Mouse (Mus musculus) midbrain, embryonic 16.5 days (tissue): Measurements from ENCODE around the gene Slc3a1. TPM values are rescaled to one million over a fixed set of nuclear protein-coding genes. Genes with fewer than 3 reads are reported as not detected.

Experiments
- ATAC-seq: fragments of 200-750 bp; cut with Nextera tagmentation; 2 replicates; pipeline ENCODE4 v1.8.0; 2017; ENCODE audit warnings: moderate TSS enrichment
- H3K27ac ChIP-seq: fragments of 300-500 bp; sonication (generic); 2 replicates; pipeline ENCODE4 v1.5.1; 2014; ENCODE audit warnings: mild to moderate bottlenecking, low read length, mixed read lengths
- H3K27me3 ChIP-seq: fragments of 300-500 bp; sonication (generic); 2 replicates; pipeline ENCODE4 v1.6.1; 2014; ENCODE audit warnings: low read depth, low read length, mixed read lengths; ENCODE audit not compliant: control insufficient read depth, insufficient read depth
- H3K36me3 ChIP-seq: fragments of 300-500 bp; sonication (generic); 2 replicates; pipeline ENCODE4 v1.6.1; 2014; ENCODE audit warnings: mild to moderate bottlenecking, low read length, moderate library complexity, mixed read lengths; ENCODE audit not compliant: control insufficient read depth, insufficient read depth
- H3K4me1 ChIP-seq: fragments of 300-500 bp; sonication (generic); 2 replicates; pipeline ENCODE4 v1.6.1; 2014; ENCODE audit warnings: mild to moderate bottlenecking, low read length, mixed read lengths; ENCODE audit not compliant: control insufficient read depth, insufficient read depth
- H3K4me2 ChIP-seq: fragments of 300-500 bp; sonication (generic); 2 replicates; pipeline ENCODE4 v1.6.1; 2014; ENCODE audit warnings: mild to moderate bottlenecking, low read length, mixed read lengths
- H3K4me3 ChIP-seq: fragments of 300-500 bp; sonication (generic); 2 replicates; pipeline ENCODE4 v1.5.1; 2014; ENCODE audit warnings: low read depth, mild to moderate bottlenecking, low read length, moderate library complexity, mixed read lengths
- H3K9ac ChIP-seq: fragments of 300-500 bp; sonication (generic); 2 replicates; pipeline ENCODE4 v1.6.1; 2014; ENCODE audit warnings: low read depth, low read length, mixed read lengths
- H3K9me3 ChIP-seq: fragments of 300-500 bp; sonication (generic); replicated peaks from 2 replicates; pipeline ENCODE4 v1.6.1; 2014; ENCODE audit warnings: mild to moderate bottlenecking, low read length, mixed read lengths; ENCODE audit not compliant: control insufficient read depth, poor library complexity, severe bottlenecking
- WGBS: fragments of 180-500 bp; shearing (Covaris S2); extraction: QIAGEN DNeasy Blood & Tissue Kit; methylation state at CpG from one replicate; pipeline ENCODE4 v1.1.7; 2014; 5-methylcytosine and 5-hydroxymethylcytosine counted together
- polyA plus RNA-seq: library from polyadenylated mRNA; unstranded; fragments of >200 nt; fragmentation: Nextera tagmentation; extraction: Ambion mirVana; gene quantifications from 2 replicates; pipeline ENCODE4 v1.2.1, GENCODE M21; 2015

Gene Slc3a1
- polyA plus RNA-seq, 1 experiment from 2014 or later, result 0.20 TPM

- Histone ChIP-seq H3K4me1 (no peaks in the 10 kb centered on the region), H3K36me3 (no peaks in the 10 kb centered on the region), H3K27ac (no peak overlapping the region), H3K9ac (no peak overlapping the region), H3K4me2 (no peak overlapping the region), H3K27me3 (no peaks in the 10 kb centered on the region), H3K4me3 (no peak overlapping the region), H3K9me3 (no peaks in the 10 kb centered on the region)
- WGBS, result 86% methylated on average over 6 of the region's 6 CpGs
- ATAC-seq, result no peak
Measured at GRCm38 (mm10) chr17:85013485-85013884, 14.7 kb upstream of the Slc3a1 start.

- H3K27me3 ChIP-seq, result no peaks in the 10 kb centered on the region
- 92% methylated on average over 3 of the region's 3 CpGs for WGBS
- no peak overlapping the region for H3K9ac ChIP-seq
- no peak overlapping the region for H3K4me3 ChIP-seq
- no peaks in the 10 kb centered on the region for H3K9me3 ChIP-seq
- H3K4me1 ChIP-seq, result no peaks in the 10 kb centered on the region
- H3K27ac ChIP-seq, result no peak overlapping the region
- no peaks in the 10 kb centered on the region for H3K36me3 ChIP-seq
- H3K4me2 ChIP-seq, result no peak overlapping the region
- no peak for ATAC-seq
Measured at GRCm38 (mm10) chr17:85014632-85015031, 13.5 kb upstream of the Slc3a1 start.

- WGBS, result 87% methylated on average over 3 of the region's 3 CpGs
- no peak for ATAC-seq
- Histone ChIP-seq H3K4me2 (no peak overlapping the region), H3K27me3 (no peaks in the 10 kb centered on the region), H3K9me3 (no peaks in the 10 kb centered on the region), H3K4me1 (no peaks in the 10 kb centered on the region), H3K4me3 (no peak overlapping the region), H3K36me3 (no peaks in the 10 kb centered on the region), H3K9ac (no peak overlapping the region), H3K27ac (no peak overlapping the region)
Measured at GRCm38 (mm10) chr17:85018344-85018743, 9.8 kb upstream of the Slc3a1 start.

GRCm38 (mm10) chr17:85018794-85019193, 9.4 kb upstream of the Slc3a1 start:
- ATAC-seq, result no peak
- H3K27ac ChIP-seq, result no peak overlapping the region
- no peak overlapping the region for H3K4me3 ChIP-seq
- 78% methylated on average over 5 of the region's 5 CpGs for WGBS
- H3K4me1 ChIP-seq, result no peaks in the 10 kb centered on the region; the same call in 1 of the 2 replicates
- no peak overlapping the region for H3K4me2 ChIP-seq
- H3K36me3 ChIP-seq, result no peaks in the 10 kb centered on the region
- no peaks in the 10 kb centered on the region for H3K27me3 ChIP-seq
- H3K9ac ChIP-seq, result no peak overlapping the region
- no peaks in the 10 kb centered on the region for H3K9me3 ChIP-seq

GRCm38 (mm10) chr17:85020343-85020742, 7.8 kb upstream of the Slc3a1 start:
- H3K4me1 ChIP-seq, result no peaks in the 10 kb centered on the region; the same call in 1 of the 2 replicates
- WGBS, result 85% methylated on average over 3 of the region's 3 CpGs

GRCm38 (mm10) chr17:85023247-85024167, 4.7 kb upstream of the Slc3a1 start:
- H3K27ac ChIP-seq, result no peak overlapping the region
- no peaks in the 10 kb centered on the region for H3K9me3 ChIP-seq
- no peak overlapping the region for H3K9ac ChIP-seq
- H3K4me1 ChIP-seq, result no peaks in the 10 kb centered on the region; the same call in 1 of the 2 replicates
- no peak overlapping the region for H3K4me2 ChIP-seq
- ATAC-seq, result peak; percentile 48; the same call in 1 of the 2 replicates
- no peak overlapping the region for H3K4me3 ChIP-seq
- WGBS, result 57% methylated on average over 22 of the region's 22 CpGs
- H3K36me3 ChIP-seq, result no peaks in the 10 kb centered on the region
- H3K27me3 ChIP-seq, result no peaks in the 10 kb centered on the region

More at GRCm38 (mm10) chr17:85020343-85020742, 7.8 kb upstream of the Slc3a1 start:
- no peaks in the 10 kb centered on the region for H3K9me3 ChIP-seq
- no peak overlapping the region for H3K4me3 ChIP-seq
- H3K36me3 ChIP-seq, result no peaks in the 10 kb centered on the region
- no peak for ATAC-seq
- no peak overlapping the region for H3K9ac ChIP-seq
- H3K27ac ChIP-seq, result no peak overlapping the region
- H3K27me3 ChIP-seq, result no peaks in the 10 kb centered on the region
- no peak overlapping the region for H3K4me2 ChIP-seq

GRCm38 (mm10) chr17:85024237-85024636, 3.9 kb upstream of the Slc3a1 start:
- no peak for ATAC-seq
- 91% methylated on average over 8 of the region's 8 CpGs for WGBS
- no peak overlapping the region for H3K9ac ChIP-seq
- no peak overlapping the region for H3K4me3 ChIP-seq
- no peaks in the 10 kb centered on the region for H3K9me3 ChIP-seq
- H3K27ac ChIP-seq, result no peak overlapping the region
- no peaks in the 10 kb centered on the region for H3K36me3 ChIP-seq
- no peaks in the 10 kb centered on the region; the same call in 1 of the 2 replicates for H3K4me1 ChIP-seq
- no peak overlapping the region for H3K4me2 ChIP-seq
- no peaks in the 10 kb centered on the region for H3K27me3 ChIP-seq

- WGBS, result 95% methylated on average over 6 of the region's 6 CpGs
- H3K36me3 ChIP-seq, result no peaks in the 10 kb centered on the region
- no peak for ATAC-seq
- no peak overlapping the region for H3K9ac ChIP-seq
- no peak overlapping the region for H3K4me3 ChIP-seq
- H3K9me3 ChIP-seq, result no peaks in the 10 kb centered on the region
- H3K4me1 ChIP-seq, result no peaks in the 10 kb centered on the region; the same call in 1 of the 2 replicates
- H3K4me2 ChIP-seq, result no peak overlapping the region
- H3K27ac ChIP-seq, result no peak overlapping the region
- H3K27me3 ChIP-seq, result no peaks in the 10 kb centered on the region
Measured at GRCm38 (mm10) chr17:85025151-85025550, 3.0 kb upstream of the Slc3a1 start.

GRCm38 (mm10) chr17:85026436-85026835, 1.7 kb upstream of the Slc3a1 start:
- Histone ChIP-seq H3K27me3 (no peaks in the 10 kb centered on the region), H3K9ac (no peak overlapping the region), H3K4me1 (no peaks in the 10 kb centered on the region; the same call in 1 of the 2 replicates), H3K27ac (no peak overlapping the region), H3K9me3 (no peaks in the 10 kb centered on the region), H3K36me3 (no peaks in the 10 kb centered on the region), H3K4me2 (no peak overlapping the region), H3K4me3 (no peak overlapping the region)
- no peak for ATAC-seq
- 94% methylated on average over 6 of the region's 6 CpGs for WGBS
